Mouse (Mus musculus) splenic B cell, adult 2 months (primary cell): ENCODE results near the gene Prrx2.

Source experiments
- DNase-seq: peaks from one replicate; pipeline ENCODE4 v3.0.0-alpha.2; 2011; ENCODE audit warnings: low read depth, low spot score
- H3K27me3 ChIP-seq: 2 replicates; pipeline ENCODE4 v1.6.1; 2012; ENCODE audit warnings: mild to moderate bottlenecking, low read length, moderate library complexity, mixed read lengths; ENCODE audit not compliant: control insufficient read depth, poor library complexity, insufficient read depth, severe bottlenecking
- H3K36me3 ChIP-seq: 2 replicates; pipeline ENCODE4 v1.6.1; 2012; ENCODE audit warnings: mild to moderate bottlenecking, low read length, moderate library complexity, mixed read lengths; ENCODE audit not compliant: control insufficient read depth, poor library complexity, insufficient read depth, severe bottlenecking

Prrx2 gene

GRCm38 (mm10) chr2:30874445-30874844 lies 39.7 kb downstream of the Prrx2 start:
- no peaks in the 10 kb centered on the region for H3K27me3 ChIP-seq
- H3K36me3 ChIP-seq, result no peaks in the 10 kb centered on the region
- no peak for DNase-seq

- no peaks in the 10 kb centered on the region for H3K27me3 ChIP-seq
- no peaks in the 10 kb centered on the region for H3K36me3 ChIP-seq
- DNase-seq, result no peak
These were observed 40.3 kb downstream of the Prrx2 start for GRCm38 (mm10) chr2:30875096-30875495.

GRCm38 (mm10) chr2:30875621-30876432 lies 41.1 kb downstream of the Prrx2 start:
- no peak for DNase-seq
- Histone ChIP-seq H3K27me3 (no peaks in the 10 kb centered on the region), H3K36me3 (no peaks in the 10 kb centered on the region)

GRCm38 (mm10) chr2:30879481-30879880 lies 44.7 kb downstream of the Prrx2 start:
- H3K36me3 ChIP-seq, result no peaks in the 10 kb centered on the region

GRCm38 (mm10) chr2:30881215-30881614 lies 46.4 kb downstream of the Prrx2 start:
- Histone ChIP-seq H3K27me3 (no peaks in the 10 kb centered on the region), H3K36me3 (no peaks in the 10 kb centered on the region)
- no peak for DNase-seq

More at GRCm38 (mm10) chr2:30879481-30879880, 44.7 kb downstream of the Prrx2 start:
- H3K27me3 ChIP-seq, result no peaks in the 10 kb centered on the region
- DNase-seq, result no peak

- no peaks in the 10 kb centered on the region for H3K36me3 ChIP-seq
- no peaks in the 10 kb centered on the region for H3K27me3 ChIP-seq
- DNase-seq, result no peak
These were observed 50.1 kb downstream of the Prrx2 start for GRCm38 (mm10) chr2:30884852-30885373.

- no peak for DNase-seq
- no peaks in the 10 kb centered on the region for H3K36me3 ChIP-seq
These were observed 50.8 kb downstream of the Prrx2 start for GRCm38 (mm10) chr2:30885453-30886163.

GRCm38 (mm10) chr2:30891002-30891401 lies 56.2 kb downstream of the Prrx2 start:
- DNase-seq, result peak; percentile 64
- H3K27me3 ChIP-seq, result no peaks in the 10 kb centered on the region
- no peaks in the 10 kb centered on the region for H3K36me3 ChIP-seq

More at GRCm38 (mm10) chr2:30885453-30886163, 50.8 kb downstream of the Prrx2 start:
- H3K27me3 ChIP-seq, result no peaks in the 10 kb centered on the region

- H3K27me3 ChIP-seq, result no peaks in the 10 kb centered on the region
- DNase-seq, result no peak
- no peaks in the 10 kb centered on the region for H3K36me3 ChIP-seq
These were observed 58.6 kb downstream of the Prrx2 start for GRCm38 (mm10) chr2:30893399-30893798.

- no peaks in the 10 kb centered on the region for H3K36me3 ChIP-seq
- DNase-seq, result no peak
- H3K27me3 ChIP-seq, result no peaks in the 10 kb centered on the region
These were observed 59.2 kb downstream of the Prrx2 start for GRCm38 (mm10) chr2:30893946-30894345.

GRCm38 (mm10) chr2:30897291-30897690 lies 62.5 kb downstream of the Prrx2 start:
- DNase-seq, result no peak
- H3K27me3 ChIP-seq, result no peaks in the 10 kb centered on the region
- no peaks in the 10 kb centered on the region for H3K36me3 ChIP-seq

- no peaks in the 10 kb centered on the region for H3K36me3 ChIP-seq
- no peak for DNase-seq
- H3K27me3 ChIP-seq, result no peaks in the 10 kb centered on the region
These were observed 64.8 kb downstream of the Prrx2 start for GRCm38 (mm10) chr2:30899397-30900069.

GRCm38 (mm10) chr2:30901646-30902160 lies 66.9 kb downstream of the Prrx2 start:
- no peaks in the 10 kb centered on the region for H3K36me3 ChIP-seq
- no peak for DNase-seq
- H3K27me3 ChIP-seq, result no peaks in the 10 kb centered on the region

- H3K36me3 ChIP-seq, result no peaks in the 10 kb centered on the region
- H3K27me3 ChIP-seq, result no peaks in the 10 kb centered on the region
- DNase-seq, result no peak
These were observed 67.5 kb downstream of the Prrx2 start for GRCm38 (mm10) chr2:30902256-30902655.
